Mouse (Mus musculus) CD4-positive helper T cell, adult 2 months (primary cell): ENCODE measurements around the gene Lysmd2.
"Not testable (repeated sequence)": the region's sequence is repeated elsewhere in the genome, so short reads cannot be mapped to it uniquely, and the experiment has no call there.

Experiments used
- DNase-seq: peaks from one replicate; pipeline ENCODE4 v3.0.0-alpha.2; 2012; ENCODE audit warnings: low read depth, missing footprints, low spot score

Lysmd2 gene

GRCm38 (mm10) chr9:75625556-75626307 is at the start of gene Lysmd2:
Lysmd2 (plus strand) TSS chr9:75625741.
- DNase-seq, result peak; percentile 65

- no peak for DNase-seq
Measured at GRCm38 (mm10) chr9:75579321-75579720, 46.2 kb upstream of the Lysmd2 start.

- peak; percentile 47 for DNase-seq
Measured at GRCm38 (mm10) chr9:75581694-75582350, 43.7 kb upstream of the Lysmd2 start.

- no peak for DNase-seq
Measured at GRCm38 (mm10) chr9:75589850-75590790, 35.4 kb upstream of the Lysmd2 start.

GRCm38 (mm10) chr9:75593481-75593880 is 32.1 kb upstream of the Lysmd2 start:
- no peak for DNase-seq

DNA sequence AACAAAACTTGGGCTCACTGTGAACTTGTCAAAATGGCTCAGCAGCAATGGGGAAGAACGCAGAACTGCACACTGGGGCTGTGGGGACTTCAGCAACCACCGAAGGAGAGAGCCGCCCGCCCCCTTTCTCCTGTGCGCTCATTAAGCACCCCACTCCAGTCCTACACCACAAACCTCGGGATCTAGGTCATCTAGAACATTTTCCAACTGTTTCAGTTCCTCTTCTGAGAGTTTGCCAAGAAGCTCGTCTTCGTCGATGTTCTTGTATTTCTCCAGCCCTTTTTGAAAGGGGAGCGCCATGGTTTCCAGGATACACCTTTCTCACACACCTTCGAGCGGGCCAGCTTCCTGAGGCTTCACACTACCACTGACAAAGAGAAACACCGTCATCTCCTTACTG is 28.5 kb upstream of the Lysmd2 start:
- DNase-seq, result no peak

GRCm38 (mm10) chr9:75597596-75597995 is 27.9 kb upstream of the Lysmd2 start:
- no peak for DNase-seq

GRCm38 (mm10) chr9:75599191-75599841 is 26.2 kb upstream of the Lysmd2 start:
- no peak for DNase-seq

DNA sequence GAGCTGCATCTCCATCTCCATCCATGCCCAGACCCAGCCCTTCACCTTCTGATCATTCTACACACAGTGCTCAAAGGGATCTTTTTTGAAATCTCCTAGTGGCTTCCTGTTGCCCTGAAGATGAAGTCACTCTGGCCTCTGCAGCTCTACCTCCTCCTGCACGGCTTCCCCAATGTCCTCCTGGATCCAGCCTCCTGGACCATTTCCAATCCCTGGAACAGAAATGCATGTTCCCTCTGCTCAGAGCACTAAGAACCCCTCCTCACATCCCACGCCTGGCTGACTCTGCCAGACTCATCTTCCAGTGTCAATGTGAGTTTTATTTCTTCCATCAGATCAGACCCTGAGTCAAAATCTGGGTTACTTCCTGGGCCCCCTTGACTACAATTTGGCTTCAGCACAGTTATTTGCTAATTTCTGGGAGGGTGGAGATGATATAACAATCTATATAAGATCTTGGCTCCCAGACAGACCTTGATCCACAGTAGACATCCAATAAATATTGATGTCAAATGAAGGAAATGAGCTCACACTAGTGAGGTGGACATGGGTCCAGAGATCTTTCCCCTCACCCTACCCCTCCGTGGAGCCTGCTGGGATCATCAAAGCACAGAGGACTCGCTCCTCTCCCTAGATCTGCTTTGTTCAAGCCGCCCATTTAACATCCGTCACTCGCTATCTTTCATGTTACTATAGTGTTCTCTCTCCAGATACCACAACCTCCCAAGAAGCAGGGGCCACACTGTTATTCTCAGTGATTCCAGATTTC is 25.2 kb upstream of the Lysmd2 start:
- DNase-seq, result no peak

DNA sequence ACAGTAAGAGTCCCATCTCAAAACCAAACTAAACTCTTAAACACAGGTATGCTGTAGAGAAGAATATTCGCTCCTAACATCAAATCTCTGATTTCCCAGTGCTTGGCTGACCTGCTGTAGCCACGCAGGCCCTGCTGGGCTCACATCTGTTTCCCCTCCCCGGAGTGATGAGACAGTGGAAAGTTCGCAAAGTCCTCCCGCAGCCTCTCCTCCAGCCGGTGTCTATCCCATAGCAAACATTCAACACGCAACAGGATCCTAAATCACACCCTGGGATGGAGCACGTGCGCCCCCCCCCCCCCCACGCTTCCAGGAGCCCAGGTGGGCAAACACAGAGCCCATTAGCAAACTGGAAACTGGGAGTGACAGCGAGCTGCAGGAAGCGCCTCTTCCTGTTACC is 24.0 kb upstream of the Lysmd2 start:
- no peak for DNase-seq

GRCm38 (mm10) chr9:75607496-75607895 is 18.0 kb upstream of the Lysmd2 start:
- DNase-seq, result no peak

- no peak for DNase-seq
Measured at GRCm38 (mm10) chr9:75609505-75609904, 16.0 kb upstream of the Lysmd2 start.

GRCm38 (mm10) chr9:75609965-75610364 is 15.6 kb upstream of the Lysmd2 start:
- DNase-seq, result no peak

- DNase-seq, result no peak
Measured at GRCm38 (mm10) chr9:75610571-75611493, 14.7 kb upstream of the Lysmd2 start, which contains the start of gene Tmod2. Tmod2 (minus strand) TSS chr9:75611325.

DNA sequence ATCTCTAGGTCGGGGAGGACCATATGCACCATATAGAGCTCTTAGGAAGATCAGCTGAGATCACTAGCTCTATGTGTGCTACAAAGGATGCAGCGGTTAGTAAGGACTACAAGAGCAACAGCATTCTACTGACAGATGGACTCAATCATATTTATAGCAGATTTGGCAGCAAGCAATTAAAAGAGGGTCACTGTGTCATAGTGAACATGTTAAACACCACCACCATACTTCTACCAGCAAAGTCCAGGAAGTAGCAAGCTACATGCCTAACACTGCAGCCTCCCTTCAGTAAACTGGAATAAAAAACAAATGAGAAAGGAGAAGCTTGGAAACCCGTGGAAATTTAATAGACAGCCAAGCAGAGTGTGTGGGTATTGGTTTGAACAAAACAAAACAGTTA is 9.0 kb upstream of the Lysmd2 start:
- DNase-seq, result no peak

- no peak for DNase-seq
Measured at GRCm38 (mm10) chr9:75618836-75619400, 6.6 kb upstream of the Lysmd2 start.

GRCm38 (mm10) chr9:75619761-75620160 is 5.8 kb upstream of the Lysmd2 start:
- not testable (repeated sequence) for DNase-seq

DNA sequence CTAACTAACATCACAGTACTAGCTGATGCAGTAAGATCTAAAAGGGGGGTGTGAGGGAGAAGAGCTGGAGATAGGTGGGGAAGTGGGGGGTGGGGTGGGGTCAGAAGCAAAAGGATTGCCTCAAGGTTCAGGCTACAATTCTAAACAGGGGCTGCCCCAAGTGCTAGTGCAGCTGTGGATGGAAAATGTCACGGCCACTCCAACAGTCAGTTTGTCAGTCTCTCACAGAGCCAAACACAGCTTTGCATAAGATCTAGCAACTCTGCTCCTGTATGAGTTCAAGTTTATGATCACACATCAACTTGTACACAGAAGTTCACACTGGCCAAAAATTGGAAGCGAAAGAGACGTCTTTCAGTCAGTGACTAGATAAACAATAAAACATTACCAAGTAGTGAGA is 4.1 kb upstream of the Lysmd2 start:
- no peak for DNase-seq

DNA sequence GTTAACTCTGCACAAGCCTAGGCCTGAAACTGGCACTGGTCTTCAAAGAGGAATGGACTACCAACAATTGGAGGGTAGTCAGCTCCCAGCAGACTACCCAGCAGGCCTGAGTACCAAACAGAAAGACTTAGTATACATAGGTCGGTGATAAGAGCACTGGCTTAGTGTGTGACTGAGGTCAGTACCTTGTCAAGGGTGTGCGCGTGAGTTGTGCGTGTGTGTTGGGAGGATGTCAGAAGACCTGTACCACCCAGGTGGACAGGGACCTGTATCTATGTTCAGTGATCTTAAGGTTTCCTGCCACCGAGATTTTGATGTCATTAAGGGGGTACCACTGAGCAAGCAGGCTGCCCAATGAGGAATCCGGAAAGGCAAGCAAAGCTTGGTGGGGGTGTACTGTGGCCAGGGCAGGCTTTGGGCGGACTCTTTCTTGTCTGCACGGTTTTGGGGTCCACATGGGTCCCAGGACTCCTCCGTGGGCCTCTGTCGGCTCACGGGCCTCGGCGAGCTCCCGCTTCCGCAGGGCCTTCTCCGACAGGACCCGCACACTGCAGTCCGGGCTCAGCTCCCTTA is 472 bp upstream of the Lysmd2 start:
- no peak for DNase-seq
